Mouse (Mus musculus): ENCODE results near the gene 2310011J03Rik.

- TF ChIP-seq CTCF (IDR thresholded peaks at IDR 0.05; ENCODE audit: extremely low read depth, insufficient read depth, insufficient read length, insufficient replicate concordance) = no peak
- TF ChIP-seq POLR2A (IDR thresholded peaks at IDR 0.05; ENCODE audit: low read depth, low read length) = no peak
Observed at GRCm38 (mm10) chr10:80288097-80288496, 32.2 kb downstream of the 2310011J03Rik start.

Measured in spleen, adult 2 months (tissue).